Mouse (Mus musculus) lung, embryonic 14.5 days (tissue): ENCODE measurements around the gene Ap5s1. TPM values are rescaled to one million over a fixed set of nuclear protein-coding genes. Genes with fewer than 3 reads are reported as not detected.
A peak's percentile ranks its signal among the peaks of the same experiment; 100 is the strongest.

Source experiments
- ATAC-seq: fragments of 200-750 bp; cut with Nextera tagmentation; 2 replicates; pipeline ENCODE4 v1.8.0; 2017; ENCODE audit warnings: mild to moderate bottlenecking, moderate TSS enrichment, moderate library complexity; ENCODE audit not compliant: insufficient read depth
- DNase-seq: peaks from one replicate; pipeline ENCODE4 v3.0.0-alpha.2; 2015
- H3K27ac ChIP-seq: fragments of 300-500 bp; sonication (generic); 2 replicates; pipeline ENCODE4 v1.5.1; 2014; ENCODE audit warnings: low read depth, mild to moderate bottlenecking, moderate library complexity
- H3K27me3 ChIP-seq: fragments of 300-500 bp; sonication (generic); 2 replicates; pipeline ENCODE4 v1.6.1; 2014; ENCODE audit warnings: low read length, control low read depth; ENCODE audit not compliant: insufficient read depth
- H3K36me3 ChIP-seq: fragments of 300-500 bp; sonication (generic); 2 replicates; pipeline ENCODE4 v1.6.1; 2014; ENCODE audit warnings: control low read depth; ENCODE audit not compliant: insufficient read depth
- H3K4me1 ChIP-seq: fragments of 300-500 bp; sonication (generic); 2 replicates; pipeline ENCODE4 v1.6.1; 2014; ENCODE audit warnings: antibody characterized with exemption, control low read depth; ENCODE audit not compliant: insufficient read depth
- H3K4me2 ChIP-seq: fragments of 300-500 bp; sonication (generic); 2 replicates; pipeline ENCODE4 v1.6.1; 2014; ENCODE audit warnings: mild to moderate bottlenecking
- H3K4me3 ChIP-seq: fragments of 300-500 bp; sonication (generic); 2 replicates; pipeline ENCODE4 v1.5.1; 2014; ENCODE audit warnings: low read depth, low read length
- H3K9ac ChIP-seq: fragments of 300-500 bp; sonication (generic); 2 replicates; pipeline ENCODE4 v1.6.1; 2014
- H3K9me3 ChIP-seq: fragments of 300-500 bp; sonication (generic); 2 replicates; pipeline ENCODE4 v1.6.1; 2016; ENCODE audit warnings: low read depth, low read length, control low read depth
- CTCF ChIP-seq: IDR thresholded peaks from 2 replicates; pipeline ENCODE4 v1.5.1; 2016; ENCODE audit warnings: antibody characterized with exemption, low read depth
- WGBS: fragments of 180-500 bp; shearing (Covaris S2); extraction: QIAGEN DNeasy Blood & Tissue Kit; methylation state at CpG from one replicate; pipeline ENCODE4 v1.1.7; 2014; 5-methylcytosine and 5-hydroxymethylcytosine counted together
- polyA plus RNA-seq: library from polyadenylated mRNA; unstranded; fragments of >200 nt; fragmentation: Nextera tagmentation; extraction: Ambion mirVana; gene quantifications from 2 replicates; pipeline ENCODE4 v1.2.1, GENCODE M21; 2014

Ap5s1 gene
- polyA plus RNA-seq, 1 experiment from 2014 or later, result 24.5 TPM

DNA sequence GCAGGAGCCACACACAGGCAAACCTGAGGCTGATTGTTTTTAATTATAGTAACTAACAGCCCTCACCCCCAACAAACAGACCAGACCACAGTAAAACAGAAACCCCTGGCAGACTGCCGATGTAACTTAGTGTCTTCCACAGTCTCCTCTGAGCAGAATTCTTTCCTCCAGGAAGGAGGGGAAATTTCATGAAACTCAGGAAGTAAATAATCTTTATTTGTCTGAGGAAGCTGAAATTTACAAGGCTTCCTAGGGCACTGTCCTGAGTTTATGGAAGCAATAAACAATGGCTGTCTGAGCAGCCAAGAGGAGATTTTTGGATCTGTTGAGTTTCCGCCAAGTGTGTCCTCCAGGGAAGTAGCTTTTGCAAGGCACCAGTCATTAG, 47.4 kb downstream of the Ap5s1 start:
- ATAC-seq, result peak; percentile 31; the same call in 1 of the 2 replicates
- Histone ChIP-seq H3K36me3 (no peaks in the 10 kb centered on the region), H3K27me3 (no peaks in the 10 kb centered on the region), H3K4me1 (no peaks in the 10 kb centered on the region), H3K4me3 (no peak overlapping the region), H3K9me3 (no peaks in the 10 kb centered on the region), H3K9ac (no peak overlapping the region), H3K27ac (0 out of 2 replicates have a peak overlapping the region, but pooled peaks have one; percentile 2), H3K4me2 (peak overlapping the region; percentile 18; the same call in 1 of the 2 replicates)
- 50% methylated on average over 2 of the region's 2 CpGs for WGBS
- TF ChIP-seq CTCF, result no peak
- peak; percentile 67 for DNase-seq

DNA sequence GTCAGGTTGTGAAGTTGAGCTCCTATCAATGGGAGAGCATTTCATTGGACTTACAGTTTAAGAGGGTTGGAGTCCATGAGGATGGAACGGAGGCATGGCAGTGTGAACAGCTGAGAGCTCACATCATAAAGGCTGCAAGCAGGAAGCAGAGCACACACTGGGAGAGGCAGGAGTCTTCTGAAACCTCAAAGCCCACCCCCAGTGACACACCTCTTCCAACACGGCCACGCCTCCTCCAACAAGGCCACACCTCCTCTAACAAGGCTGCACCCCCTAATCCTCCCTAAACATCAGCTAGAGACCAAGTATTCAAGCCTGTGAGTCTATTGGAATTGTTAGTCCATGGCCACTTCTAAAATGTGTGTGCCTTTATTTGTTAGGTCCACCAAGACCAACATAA, 48.9 kb downstream of the Ap5s1 start:
- Histone ChIP-seq H3K36me3 (no peaks in the 10 kb centered on the region), H3K27me3 (no peaks in the 10 kb centered on the region), H3K4me3 (no peak overlapping the region), H3K9me3 (no peaks in the 10 kb centered on the region), H3K9ac (no peak overlapping the region), H3K27ac (no peak overlapping the region), H3K4me2 (no peak overlapping the region), H3K4me1 (peaks cover 3% of the 10 kb centered on the region; the same call in 1 of the 2 replicates)
- ATAC-seq, result no peak
- DNase-seq, result peak; percentile 5
- 55% methylated on average over 3 of the region's 3 CpGs for WGBS
- TF ChIP-seq CTCF, result no peak

DNA sequence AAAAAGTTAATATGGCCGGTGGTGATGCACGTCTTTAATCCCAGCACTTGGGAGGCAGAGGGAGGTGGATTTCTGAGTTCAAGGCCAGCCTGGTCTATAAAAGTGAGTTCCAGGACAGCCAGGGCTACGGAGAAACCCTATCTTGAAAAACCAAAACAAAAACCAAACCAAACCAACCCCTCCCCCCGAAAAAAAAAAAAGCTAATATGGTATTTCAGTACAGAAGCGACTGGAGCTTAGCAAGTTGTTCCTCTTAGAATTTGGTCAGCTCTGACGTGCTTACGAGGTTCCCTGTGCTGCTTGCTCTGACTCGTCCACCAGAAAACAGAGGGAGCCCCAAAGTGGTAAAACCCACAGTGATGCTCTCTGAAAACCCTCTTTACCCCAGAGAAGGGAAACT, 51.8 kb downstream of the Ap5s1 start:
- DNase-seq (no peak), ATAC-seq (no peak)
- Histone ChIP-seq H3K27ac (no peak overlapping the region), H3K9me3 (no peaks in the 10 kb centered on the region), H3K4me1 (peaks cover 8% of the 10 kb centered on the region; the same call in 1 of the 2 replicates), H3K4me3 (no peak overlapping the region), H3K36me3 (no peaks in the 10 kb centered on the region), H3K4me2 (no peak overlapping the region), H3K27me3 (no peaks in the 10 kb centered on the region), H3K9ac (no peak overlapping the region)
- WGBS, result 77% methylated on average over 8 of the region's 8 CpGs
- no peak for TF ChIP-seq CTCF

DNA sequence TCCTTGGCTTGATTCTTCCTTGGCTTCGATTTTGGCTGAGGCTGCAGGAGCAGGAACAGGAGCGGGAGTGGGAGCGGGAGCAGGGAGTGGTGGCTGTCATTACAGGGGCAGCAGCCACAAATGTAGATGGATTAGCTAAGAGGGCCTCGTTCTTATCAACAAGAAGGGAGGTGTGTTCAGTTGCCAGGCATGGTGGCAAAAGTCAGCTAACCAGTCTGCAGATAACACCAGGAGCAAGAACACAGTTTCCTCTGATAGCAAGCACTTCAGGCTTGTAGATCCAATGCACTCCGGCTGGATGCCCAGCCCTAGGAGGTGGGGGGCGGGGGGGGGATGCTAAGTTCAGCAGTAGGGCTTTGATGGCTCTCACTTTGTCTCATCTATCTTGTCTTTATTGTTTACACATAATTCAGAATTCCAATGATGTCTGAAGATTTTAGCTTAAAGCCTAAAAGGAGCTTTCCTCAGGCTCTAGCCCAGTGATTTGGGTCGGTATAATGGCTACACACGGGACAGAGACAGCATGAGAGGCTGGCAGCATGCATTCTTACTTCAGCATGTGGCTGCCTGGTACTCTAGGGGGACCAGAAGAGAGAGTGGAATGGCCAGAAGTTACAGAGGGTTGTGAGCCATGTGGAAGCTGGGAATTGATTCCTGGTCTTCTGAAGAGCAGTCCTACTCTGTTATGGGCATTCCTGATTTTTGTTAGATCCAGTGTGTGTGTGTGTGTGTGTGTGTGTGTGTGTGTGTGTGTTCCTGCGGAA, 53.8 kb downstream of the Ap5s1 start:
- Histone ChIP-seq H3K9ac (peak overlapping the region; percentile 94; the same call in 1 of the 2 replicates), H3K4me3 (no peak overlapping the region), H3K27ac (peak overlapping the region; percentile 99), H3K4me2 (peak overlapping the region; percentile 64), H3K4me1 (peaks cover 15% of the 10 kb centered on the region), H3K36me3 (no peaks in the 10 kb centered on the region), H3K27me3 (no peaks in the 10 kb centered on the region), H3K9me3 (no peaks in the 10 kb centered on the region)
- peak; percentile 19 for DNase-seq
- ATAC-seq, result no peak
- WGBS, result 27% methylated on average over 9 of the region's 9 CpGs
- TF ChIP-seq CTCF, result no peak

DNA sequence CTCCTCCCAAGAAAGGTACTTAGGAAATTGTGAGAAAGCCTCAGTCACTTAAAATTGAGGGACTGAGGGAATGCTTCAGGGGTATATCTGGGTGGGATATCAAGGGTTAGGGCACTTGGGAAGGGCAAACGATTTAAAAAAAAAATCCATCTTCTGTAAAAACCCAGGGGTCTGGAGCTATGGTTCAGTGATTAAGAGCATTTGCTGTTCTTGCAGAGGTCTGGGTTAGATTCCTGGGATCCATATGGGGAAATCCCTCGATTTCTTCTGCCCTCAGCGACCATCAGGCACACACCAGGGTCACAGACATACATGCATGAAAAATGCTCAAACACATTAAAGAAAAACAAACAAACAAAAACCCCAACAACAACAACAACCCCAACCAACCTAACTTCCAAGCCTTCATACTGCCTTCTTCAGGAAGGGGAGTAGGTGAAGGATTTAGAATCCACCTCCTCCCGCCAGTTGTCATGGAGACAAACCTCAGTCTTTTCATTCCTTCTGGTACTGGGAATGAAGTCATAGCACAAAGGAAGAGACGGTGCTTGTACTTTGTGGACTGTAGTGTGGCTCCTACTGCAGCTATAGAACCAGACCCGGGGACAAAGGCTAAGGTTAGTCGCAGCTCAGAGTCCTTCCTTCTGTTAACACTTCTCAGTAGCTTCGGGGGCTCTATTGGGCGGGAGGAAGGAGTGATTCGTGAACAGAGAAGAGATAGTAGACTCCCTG, 54.8 kb downstream of the Ap5s1 start:
- Histone ChIP-seq H3K27me3 (no peaks in the 10 kb centered on the region), H3K36me3 (no peaks in the 10 kb centered on the region), H3K27ac (peak overlapping the region; percentile 99), H3K9ac (peak overlapping the region; percentile 94), H3K4me2 (peak overlapping the region; percentile 64), H3K4me3 (peak overlapping the region; percentile 81), H3K4me1 (peaks cover 15% of the 10 kb centered on the region), H3K9me3 (no peaks in the 10 kb centered on the region)
- no peak for TF ChIP-seq CTCF
- DNase-seq (no peak), ATAC-seq (peak; percentile 77)
- WGBS, result 5% methylated on average over 10 of the region's 10 CpGs

DNA sequence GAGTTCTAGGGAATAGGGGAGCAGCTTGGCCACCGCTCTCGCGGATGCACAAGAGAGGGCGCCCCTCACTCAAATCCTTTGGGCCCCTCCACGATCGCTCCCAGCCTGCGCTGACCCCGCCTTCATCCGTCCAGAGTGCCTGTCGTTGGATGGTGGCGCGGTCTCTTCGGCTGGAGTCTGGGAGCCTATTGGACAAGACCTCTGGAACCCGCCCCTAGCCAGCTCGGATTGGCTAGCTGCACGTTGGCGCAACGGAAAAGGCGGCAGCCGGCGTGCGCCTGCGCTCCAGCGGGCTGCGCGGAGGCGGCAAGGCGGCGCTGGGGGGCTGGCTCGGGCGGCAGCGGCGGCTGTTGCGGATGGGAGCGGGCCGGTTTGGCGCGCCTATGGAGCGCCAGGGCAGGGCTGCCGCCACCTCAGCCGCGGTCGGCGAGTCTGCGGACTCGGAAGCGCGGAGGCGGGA, 55.4 kb downstream of the Ap5s1 start, which contains the start of gene Pank2:
Pank2 (plus strand) TSS at position 283 of the 460 bp plus-strand sequence.
- peak; percentile 99 for DNase-seq
- Histone ChIP-seq H3K9ac (peak within 1 kb of the TSS; percentile 94), H3K27me3 (no peaks in the 10 kb centered on the region), H3K4me1 (peaks cover 15% of the 10 kb centered on the region), H3K4me3 (peak within 1 kb of the TSS; percentile 81), H3K27ac (peak within 1 kb of the TSS; percentile 99), H3K4me2 (peak within 1 kb of the TSS; percentile 80), H3K36me3 (no peaks in the 10 kb centered on the region), H3K9me3 (no peaks in the 10 kb centered on the region)
- under 1% methylated on average over 47 of the region's 49 CpGs for WGBS
- peak; percentile 99 for ATAC-seq
- peak; percentile 33 for TF ChIP-seq CTCF

Other genes starting within 250 kb of the Ap5s1 start
- gene Gfra4, start 164.0 kb upstream of the Ap5s1 start, polyA plus RNA-seq, result 13.5 and 16.3 TPM in 2 replicates
- 1.9 and 4.1 TPM in 2 replicates for gene Adam33, start 143.3 kb upstream of the Ap5s1 start, polyA plus RNA-seq
- gene Siglec1, start 120.3 kb upstream of the Ap5s1 start, polyA plus RNA-seq, result 0.23 and 0.34 TPM in 2 replicates
- gene Hspa12b, start 79.8 kb upstream of the Ap5s1 start, polyA plus RNA-seq, result 8.8 and 10.0 TPM in 2 replicates
- gene Gm11037, start 73.6 kb upstream of the Ap5s1 start, polyA plus RNA-seq, result not detected in 2 replicates
- 70.6 and 76.1 TPM in 2 replicates for gene 1700037H04Rik, start 47.0 kb upstream of the Ap5s1 start, polyA plus RNA-seq
- 9.3 and 9.7 TPM in 2 replicates for gene Cenpb, start 27.0 kb upstream of the Ap5s1 start, polyA plus RNA-seq
- gene Cdc25b, start 20.1 kb upstream of the Ap5s1 start, polyA plus RNA-seq, result 54.6 and 59.6 TPM in 2 replicates
- gene Spef1, start 19.8 kb upstream of the Ap5s1 start, polyA plus RNA-seq, result 4.4 and 5.7 TPM in 2 replicates
- 16.1 and 16.5 TPM in 2 replicates for gene Mavs, start 27.0 kb downstream of the Ap5s1 start, polyA plus RNA-seq
- 51.0 and 51.2 TPM in 2 replicates for gene Pank2, start 55.4 kb downstream of the Ap5s1 start, polyA plus RNA-seq
- gene Rnf24, start 145.8 kb downstream of the Ap5s1 start, polyA plus RNA-seq, result 3.8 and 5.3 TPM in 2 replicates